Mouse (Mus musculus): ENCODE measurements at regions not wholly inside any gene's neighbourhood (a gene's known extent, or its start where the extent isn't known, plus 50 kb on each side); places are given as distances from the start of the nearest gene placed in this dataset.
"Not testable (repeated sequence)": the region's sequence is repeated elsewhere in the genome, so short reads cannot be mapped to it uniquely, and the experiment has no call there.

DNA sequence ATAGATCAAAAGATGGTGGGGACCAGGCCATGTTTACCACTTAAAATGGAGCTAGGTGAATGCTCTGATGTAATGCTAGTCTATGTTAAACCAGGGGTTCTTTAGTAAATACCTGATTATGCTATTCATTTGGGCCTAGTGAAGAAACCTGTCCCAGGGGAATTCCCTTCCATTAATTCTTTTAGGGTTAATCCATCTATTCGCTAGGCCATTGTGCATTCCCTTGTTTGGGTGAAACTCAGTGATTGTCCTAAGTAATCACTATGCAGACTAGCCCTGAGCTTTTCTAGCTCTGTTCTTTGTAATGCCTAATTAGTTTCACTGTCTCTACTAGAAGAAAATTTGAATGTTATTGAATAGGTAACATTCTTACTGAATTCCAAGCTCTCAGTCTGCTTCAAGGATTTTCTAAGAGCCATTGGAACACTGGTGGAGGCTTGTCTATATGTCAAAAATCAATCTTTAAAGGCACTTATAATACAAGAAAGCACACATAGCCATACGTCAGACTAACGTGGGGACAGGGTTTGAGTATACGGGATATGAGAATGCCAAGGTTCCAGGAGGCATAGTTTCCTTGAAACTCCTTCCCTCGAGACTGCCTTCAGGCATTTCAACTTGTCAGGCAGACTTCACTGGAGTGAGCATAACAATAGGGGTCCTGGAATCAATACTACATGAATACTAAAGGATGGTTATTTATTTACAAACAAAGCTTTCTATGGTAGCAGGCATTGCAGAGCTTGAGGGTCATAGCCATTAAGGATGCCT is 266.9 kb upstream of the 4930578C19Rik start:
- DNase-seq = no peak

GRCm38 (mm10) chrX:18687216-18687615 is 226.0 kb upstream of the 4930578C19Rik start:
- DNase-seq = peak; percentile 7

DNA sequence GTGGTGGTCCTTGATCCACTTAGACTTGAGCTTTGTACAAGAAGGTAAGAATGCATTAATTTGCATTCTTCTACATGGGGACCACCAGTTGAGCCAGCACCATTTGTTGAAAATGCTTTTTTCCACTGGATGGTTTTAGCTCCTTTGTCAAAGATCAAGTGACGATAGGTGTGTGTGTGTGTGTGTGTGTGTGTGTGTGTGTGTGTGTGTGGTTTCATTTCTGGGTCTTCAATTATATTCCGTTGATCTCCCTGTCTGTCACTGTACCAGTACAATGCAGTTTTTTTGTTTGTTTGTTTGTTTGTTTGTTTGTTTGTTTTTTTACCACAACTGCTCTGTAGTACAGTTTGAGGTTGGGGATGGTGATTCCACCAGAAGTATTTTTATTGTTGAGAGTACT is 206.1 kb upstream of the 4930578C19Rik start:
- DNase-seq = not testable (repeated sequence)

GRCm38 (mm10) chrX:18663101-18663500 is 201.9 kb upstream of the 4930578C19Rik start:
- DNase-seq = no peak

DNA sequence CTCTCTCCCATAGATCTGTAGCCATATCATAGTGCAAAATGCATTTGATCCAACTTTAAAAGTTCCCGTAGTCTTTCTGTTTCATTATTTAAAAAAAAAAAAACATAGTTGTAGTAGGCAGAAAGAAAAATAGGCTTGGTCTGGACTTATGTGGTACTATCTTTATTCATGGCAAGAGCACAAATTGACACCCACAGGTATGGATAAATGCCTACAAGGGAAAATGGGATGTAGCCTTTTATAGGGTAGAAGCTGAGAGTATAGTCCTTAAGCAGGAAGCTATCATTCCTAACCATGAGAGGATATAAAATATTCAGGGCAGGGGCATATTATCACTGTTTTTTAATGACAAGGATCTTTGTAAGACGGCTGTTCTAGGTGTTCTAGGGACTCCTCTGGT is 157.4 kb upstream of the 4930578C19Rik start:
- no peak for DNase-seq

All from right cerebral cortex, adult 18-20 months (tissue).